Mouse (Mus musculus) myocyte (in vitro differentiated cells): ENCODE results near the gene N4bp2l1. TPM values are rescaled to one million over a fixed set of nuclear protein-coding genes. Genes with fewer than 3 reads are reported as not detected.

Experiments
- H3K27me3 ChIP-seq: one replicate; pipeline ENCODE4 v1.6.1; 2011; ENCODE audit not compliant: control insufficient read depth, insufficient read depth, insufficient read length
- H3K36me3 ChIP-seq: one replicate; pipeline ENCODE4 v1.6.1; 2011; ENCODE audit not compliant: control insufficient read depth, insufficient read depth
- H3K4me2 ChIP-seq: one replicate; pipeline ENCODE4 v1.6.1; 2011; ENCODE audit warnings: low read depth, control low read depth
- H3K4me3 ChIP-seq: one replicate; pipeline ENCODE4 v1.5.1; 2011; ENCODE audit warnings: mild to moderate bottlenecking, control low read depth, moderate library complexity
- H3K79me2 ChIP-seq: one replicate; pipeline ENCODE4 v1.6.1; 2011; ENCODE audit not compliant: control insufficient read depth, insufficient read depth
- H3ac ChIP-seq: one replicate; pipeline ENCODE4 v1.6.1; 2011; ENCODE audit not compliant: control insufficient read depth, insufficient read length
- CEBPB ChIP-seq: IDR thresholded peaks from 2 replicates; pipeline ENCODE4 v1.6.1; 2011; ENCODE audit warnings: mild to moderate bottlenecking, moderate library complexity; ENCODE audit not compliant: poor library complexity, insufficient read depth, severe bottlenecking
- E2F4 ChIP-seq: IDR thresholded peaks from one replicate; pipeline ENCODE4 v1.6.1; 2011; ENCODE audit warnings: mild to moderate bottlenecking, control low read depth, moderate library complexity; ENCODE audit not compliant: insufficient read depth
- MAX ChIP-seq: IDR thresholded peaks from one replicate; pipeline ENCODE4 v1.6.1; 2011; ENCODE audit warnings: low read depth, mild to moderate bottlenecking, control low read depth
- MYOD1 ChIP-seq, 3 experiments: IDR thresholded peaks; one replicate each; pipeline ENCODE4 v1.6.1; 2011; ENCODE audit warnings: control low read depth in 2 of 3, low read depth in 2 of 3, mild to moderate bottlenecking in 2 of 3, moderate library complexity in 1 of 3; ENCODE audit not compliant: insufficient read length in 2 of 3, control insufficient read depth in 1 of 3
- MYOG ChIP-seq, 3 experiments: IDR thresholded peaks; one replicate each; pipeline ENCODE4 v1.6.1; 2011; ENCODE audit warnings: control low read depth in 2 of 3, low read depth in 2 of 3, mild to moderate bottlenecking in 2 of 3; ENCODE audit not compliant: insufficient read length in 2 of 3, control insufficient read depth in 1 of 3, insufficient read depth in 1 of 3
- POLR2A ChIP-seq: IDR thresholded peaks from one replicate; pipeline ENCODE4 v1.6.1; 2011; ENCODE audit warnings: low read depth, mild to moderate bottlenecking, control low read depth, moderate library complexity; ENCODE audit not compliant: insufficient read length
- POLR2AphosphoS2 ChIP-seq: IDR thresholded peaks from one replicate; pipeline ENCODE4 v1.6.1; 2011; ENCODE audit warnings: low read depth, control low read depth; ENCODE audit not compliant: insufficient read length
- REST ChIP-seq: IDR thresholded peaks from one replicate; pipeline ENCODE4 v1.6.1; 2011; ENCODE audit warnings: mild to moderate bottlenecking, control low read depth, moderate library complexity; ENCODE audit not compliant: insufficient read depth, insufficient read length
- SRF ChIP-seq: IDR thresholded peaks from one replicate; pipeline ENCODE4 v1.6.1; 2011; ENCODE audit warnings: low read depth; ENCODE audit not compliant: control insufficient read depth, insufficient read length
- TCF12 ChIP-seq: IDR thresholded peaks from one replicate; pipeline ENCODE4 v1.6.1; 2011; ENCODE audit warnings: mild to moderate bottlenecking, control low read depth; ENCODE audit not compliant: poor library complexity, insufficient read depth, severe bottlenecking
- TCF3 ChIP-seq: IDR thresholded peaks from one replicate; pipeline ENCODE4 v1.6.1; 2011; ENCODE audit warnings: low read depth, control low read depth; ENCODE audit not compliant: insufficient read length
- USF1 ChIP-seq: IDR thresholded peaks from one replicate; pipeline ENCODE4 v1.6.1; 2011; ENCODE audit warnings: low read depth, mild to moderate bottlenecking, control low read depth, moderate library complexity
- polyA plus RNA-seq: library from polyadenylated mRNA; unstranded; fragments of >200 nt; fragmentation: generic; extraction: Trizol; gene quantifications from one replicate; pipeline ENCODE4 v1.2.1, GENCODE M21; 2012; ENCODE audit warnings: missing spikeins

N4bp2l1 gene
- polyA plus RNA-seq, 1 experiment: 1.4 TPM

- Histone ChIP-seq H3K27me3 (no peaks in the 10 kb centered on the region), H3K79me2 (no peaks in the 10 kb centered on the region), H3K4me2 (no peak overlapping the region), H3K36me3 (no peaks in the 10 kb centered on the region), H3K4me3 (no peak overlapping the region), H3ac (no peak overlapping the region)
- TF ChIP-seq SRF (no peak), POLR2AphosphoS2 (no peak), MAX (no peak), MYOG (IDR thresholded peaks at IDR 0.05; ENCODE audit: control insufficient read depth in 1 of 3, insufficient read depth in 1 of 3, insufficient read length in 2 of 3, low read depth in 2 of 3) (no peak), REST (no peak), MYOD1 (IDR thresholded peaks at IDR 0.05; ENCODE audit: control insufficient read depth in 1 of 3, insufficient read length in 2 of 3, low read depth in 2 of 3) (no peak), E2F4 (no peak), POLR2A (no peak), CEBPB (no peak), TCF3 (no peak), TCF12 (no peak), USF1 (no peak)
These were observed 71.7 kb downstream of the N4bp2l1 start for GRCm38 (mm10) chr5:150525239-150525638.

- H3K27me3 ChIP-seq: peaks cover 1% of the 10 kb centered on the region
- H3ac ChIP-seq: peak overlapping the region; percentile 69
- H3K36me3 ChIP-seq: no peaks in the 10 kb centered on the region
- peak overlapping the region; percentile 41 for H3K4me3 ChIP-seq
- TF ChIP-seq POLR2A: no peak
- no peak for TF ChIP-seq MYOD1 (IDR thresholded peaks at IDR 0.05; ENCODE audit: control insufficient read depth in 1 of 3, insufficient read length in 2 of 3, low read depth in 2 of 3)
- TF ChIP-seq MYOG (IDR thresholded peaks at IDR 0.05; ENCODE audit: control insufficient read depth in 1 of 3, insufficient read depth in 1 of 3, insufficient read length in 2 of 3, low read depth in 2 of 3): no peak
- TF ChIP-seq TCF3: no peak
- TF ChIP-seq REST: no peak
- TF ChIP-seq USF1: no peak
- TF ChIP-seq E2F4: no peak
- TF ChIP-seq TCF12: no peak
- TF ChIP-seq CEBPB: no peak
- no peak for TF ChIP-seq MAX
- TF ChIP-seq POLR2AphosphoS2: no peak
- no peak for TF ChIP-seq SRF
- no peaks in the 10 kb centered on the region for H3K79me2 ChIP-seq
- peak overlapping the region; percentile 71 for H3K4me2 ChIP-seq
These were observed 74.1 kb downstream of the N4bp2l1 start for GRCm38 (mm10) chr5:150522867-150523234.

- Histone ChIP-seq H3K4me2 (peak within 1 kb of the TSS; percentile 71), H3K27me3 (peaks cover 8% of the 10 kb centered on the region), H3K36me3 (no peaks in the 10 kb centered on the region), H3K4me3 (peak within 1 kb of the TSS; percentile 41), H3K79me2 (no peaks in the 10 kb centered on the region), H3ac (peak within 1 kb of the TSS; percentile 69)
- TF ChIP-seq CEBPB (no peak), E2F4 (peak; percentile 94), MYOG (IDR thresholded peaks at IDR 0.05; ENCODE audit: control insufficient read depth in 1 of 3, insufficient read depth in 1 of 3, insufficient read length in 2 of 3, low read depth in 2 of 3) (peak in 2 of 3 experiments; percentile 10 to 23), MYOD1 (IDR thresholded peaks at IDR 0.05; ENCODE audit: control insufficient read depth in 1 of 3, insufficient read length in 2 of 3, low read depth in 2 of 3) (peak in 1 of 3 experiments; percentile 43), TCF3 (no peak), USF1 (no peak), MAX (peak; percentile 60), REST (no peak), POLR2A (peak; percentile 94), TCF12 (no peak), SRF (peak; percentile 80), POLR2AphosphoS2 (peak; percentile 87)
These were observed 74.8 kb downstream of the N4bp2l1 start, which contains the start of gene Brca2 for GRCm38 (mm10) chr5:150521937-150522866. TSS of gene Brca2 (plus strand) at chr5:150522630.

Other genes with a start within 250 kb of the N4bp2l1 start
- gene Zar1l, start 79.0 kb downstream of the N4bp2l1 start, polyA plus RNA-seq: not detected
- gene Brca2, start 74.6 kb downstream of the N4bp2l1 start, polyA plus RNA-seq: 2.1 TPM
- gene N4bp2l2, start 69.0 kb upstream of the N4bp2l1 start, polyA plus RNA-seq: 21.6 TPM
- 4.7 TPM for gene Pds5b, start 76.6 kb upstream of the N4bp2l1 start, polyA plus RNA-seq